ENCODE assay signal across 18 mouse cellular contexts in genomic region chr5:30106756-30107155, GRCm38 (mm10). TPM values are rescaled to one million over a fixed set of nuclear protein-coding genes. Genes with fewer than 3 reads are reported as not detected.
DNase-seq lines count a peak whose midpoint lies in the region; ATAC-seq lines count a peak whose summit lies in the region.
"Had no signal": no experiment of that assay in that cellular context is flagged by ENCODE, and none has a peak within 500 bp of the region (broad histone marks: within the 10 kb centered on the region; RNA-seq: fewer than 3 reads in every experiment).

No protein-coding gene starts in this region.

- H3K4me3 ChIP-seq in forebrain, embryonic 16.5 days (replicated peaks; ENCODE audit: low read length) = peak overlapping the region; percentile 63
- peak overlapping the region; percentile 71 for H3K4me3 ChIP-seq in midbrain, embryonic 10.5 days
- no peak overlapping the region for H3K4me3 ChIP-seq in kidney, embryonic 16.5 days (ENCODE audit: low read length)
- H3K4me3 ChIP-seq: erythroblast, embryonic 14.5 days had no signal

- 0% methylated on average over 2 of the region's 2 CpGs for WGBS in forebrain, embryonic 16.5 days
- WGBS in midbrain, embryonic 10.5 days = 18% methylated on average over 2 of the region's 2 CpGs
- 20% methylated on average over 2 of the region's 2 CpGs for WGBS in kidney, embryonic 16.5 days

- peak overlapping the region; percentile 76 for H3K4me2 ChIP-seq in forebrain, embryonic 16.5 days (ENCODE audit: low read length)
- no peak overlapping the region for H3K4me2 ChIP-seq in kidney, embryonic 16.5 days (replicated peaks; ENCODE audit: low read depth, low read length)

- H3K4me1 ChIP-seq in forebrain, embryonic 16.5 days (replicated peaks; ENCODE audit: control insufficient read depth, insufficient read depth, low read length) = peaks cover 50% of the 10 kb centered on the region
- H3K4me1 ChIP-seq in midbrain, embryonic 10.5 days = peaks cover 73% of the 10 kb centered on the region
- peaks cover 49% of the 10 kb centered on the region for H3K4me1 ChIP-seq in kidney, embryonic 16.5 days (ENCODE audit: insufficient read depth, low read length)

- peak; percentile 19 for DNase-seq in right cerebral cortex, postnatal 10 days (ENCODE audit: low spot score in 2 of 2)
- DNase-seq in right cerebral cortex, adult 18-20 months = no peak
- DNase-seq in midbrain, embryonic 10.5 days (ENCODE audit: low spot score) = no peak
- DNase-seq in cerebellum, adult 18-20 months = no peak
- DNase-seq in layer of hippocampus, postnatal 14 days (ENCODE audit: low spot score in 2 of 2) = no peak
- DNase-seq: cerebellum, adult 11 months; kidney, adult 9 months; layer of hippocampus, postnatal 36 days; lung, postnatal 10 days had no signal

- peak overlapping the region; percentile 61 for H3K27ac ChIP-seq in forebrain, embryonic 16.5 days (ENCODE audit: low read length)
- H3K27ac ChIP-seq in midbrain, embryonic 10.5 days (replicated peaks) = peak overlapping the region; percentile 89
- H3K27ac ChIP-seq in kidney, embryonic 16.5 days (ENCODE audit: low read length) = no peak overlapping the region

- ATAC-seq in forebrain, embryonic 16.5 days = no peak
- no peak for ATAC-seq in kidney, embryonic 16.5 days (ENCODE audit: low FRiP score, low TSS enrichment)

- H3K9ac ChIP-seq in forebrain, embryonic 16.5 days (replicated peaks; ENCODE audit: low read depth, low read length) = peak overlapping the region; percentile 19; the same call in 1 of the 2 replicates
- H3K9ac ChIP-seq in kidney, embryonic 16.5 days (replicated peaks; ENCODE audit: low read length) = no peak overlapping the region

- no peaks in the 10 kb centered on the region for H3K9me3 ChIP-seq in forebrain, embryonic 16.5 days (ENCODE audit: control insufficient read depth, low read length)
- no peaks in the 10 kb centered on the region for H3K9me3 ChIP-seq in midbrain, embryonic 10.5 days (replicated peaks)
- H3K9me3 ChIP-seq in kidney, embryonic 16.5 days (ENCODE audit: low read length) = no peaks in the 10 kb centered on the region

- H3K27me3 ChIP-seq in forebrain, embryonic 16.5 days (replicated peaks; ENCODE audit: control insufficient read depth, insufficient read depth, low read length) = no peaks in the 10 kb centered on the region
- peaks cover 69% of the 10 kb centered on the region for H3K27me3 ChIP-seq in midbrain, embryonic 10.5 days (ENCODE audit: low read depth, poor library complexity, severe bottlenecking)
- peaks cover 39% of the 10 kb centered on the region for H3K27me3 ChIP-seq in kidney, embryonic 16.5 days (ENCODE audit: insufficient read depth, low read length)

- H3K36me3 ChIP-seq in forebrain, embryonic 16.5 days (ENCODE audit: control insufficient read depth, insufficient read depth) = no peaks in the 10 kb centered on the region
- no peaks in the 10 kb centered on the region for H3K36me3 ChIP-seq in midbrain, embryonic 10.5 days
- H3K36me3 ChIP-seq in kidney, embryonic 16.5 days (ENCODE audit: insufficient read depth, low read length) = no peaks in the 10 kb centered on the region

RNA-seq across cellular contexts. Expression of gene 3110082J24Rik, which starts 0.9 kb away (rescaled TPM):
- 2.8 TPM in 2 replicates for polyA plus RNA-seq in forebrain, embryonic 16.5 days (2015; fragmentation: Nextera tagmentation; extraction: Ambion mirVana)
- polyA plus RNA-seq in midbrain, embryonic 10.5 days (2016; fragmentation: Nextera tagmentation; extraction: Ambion mirVana) = 2.4 and 3.7 TPM in 2 replicates
- polyA plus RNA-seq in kidney, embryonic 16.5 days (2015; fragmentation: Nextera tagmentation; extraction: Ambion mirVana) = not detected in 2 replicates
- 1 to 10 TPM; 2.9 to 5.5 TPM for total RNA-seq in layer of hippocampus, postnatal 14 days (2021)
- total RNA-seq: adrenal gland, postnatal 4 days; CH12.LX; gastrocnemius, postnatal 4 days; liver, adult 2 months had no signal
- polyA plus RNA-seq: erythroblast, embryonic 14.5 days; heart, postnatal 0 days; liver, adult 2 months; stomach, embryonic 14.5 days had no signal

RNA-seq across cellular contexts. Expression of gene Garem2, which starts 1.8 kb away (rescaled TPM):
- 8.1 and 10.1 TPM in 2 replicates for polyA plus RNA-seq in forebrain, embryonic 16.5 days (2015; fragmentation: Nextera tagmentation; extraction: Ambion mirVana)
- 6.9 and 9.4 TPM in 2 replicates for polyA plus RNA-seq in midbrain, embryonic 10.5 days (2016; fragmentation: Nextera tagmentation; extraction: Ambion mirVana)
- polyA plus RNA-seq in kidney, embryonic 16.5 days (2015; fragmentation: Nextera tagmentation; extraction: Ambion mirVana) = 0.52 and 0.75 TPM in 2 replicates
- total RNA-seq in layer of hippocampus, postnatal 14 days (2021) = 10 to 100 TPM; 13.7 to 14.8 TPM
- total RNA-seq: liver, adult 2 months had no signal
- polyA plus RNA-seq: erythroblast, embryonic 14.5 days; liver, adult 2 months had no signal

RNA-seq across cellular contexts. Expression of gene Tyms, which starts 33.3 kb away (rescaled TPM):
- 84.3 and 95.4 TPM in 2 replicates for polyA plus RNA-seq in forebrain, embryonic 16.5 days (2015; fragmentation: Nextera tagmentation; extraction: Ambion mirVana)
- polyA plus RNA-seq in midbrain, embryonic 10.5 days (2016; fragmentation: Nextera tagmentation; extraction: Ambion mirVana) = 294 and 321 TPM in 2 replicates
- 282 and 287 TPM in 2 replicates for polyA plus RNA-seq in kidney, embryonic 16.5 days (2015; fragmentation: Nextera tagmentation; extraction: Ambion mirVana)
- total RNA-seq in layer of hippocampus, postnatal 14 days (2021) = 1 to 10 TPM; 7.1 to 7.9 TPM

RNA-seq across cellular contexts. Expression of gene Hadha, which starts 48.2 kb away (rescaled TPM):
- polyA plus RNA-seq in forebrain, embryonic 16.5 days (2015; fragmentation: Nextera tagmentation; extraction: Ambion mirVana) = 76.0 and 80.7 TPM in 2 replicates
- 101 and 115 TPM in 2 replicates for polyA plus RNA-seq in midbrain, embryonic 10.5 days (2016; fragmentation: Nextera tagmentation; extraction: Ambion mirVana)
- 170 and 179 TPM in 2 replicates for polyA plus RNA-seq in kidney, embryonic 16.5 days (2015; fragmentation: Nextera tagmentation; extraction: Ambion mirVana)
- total RNA-seq in layer of hippocampus, postnatal 14 days (2021) = 10 to 100 TPM; 78.4 to 95.1 TPM

RNA-seq across cellular contexts. Expression of gene Hadhb, which starts 48.3 kb away (rescaled TPM):
- polyA plus RNA-seq in forebrain, embryonic 16.5 days (2015; fragmentation: Nextera tagmentation; extraction: Ambion mirVana) = 66.5 and 72.0 TPM in 2 replicates
- polyA plus RNA-seq in midbrain, embryonic 10.5 days (2016; fragmentation: Nextera tagmentation; extraction: Ambion mirVana) = 104 and 106 TPM in 2 replicates
- 169 and 194 TPM in 2 replicates for polyA plus RNA-seq in kidney, embryonic 16.5 days (2015; fragmentation: Nextera tagmentation; extraction: Ambion mirVana)
- 10 to 100 TPM; 80.1 to 81.8 TPM for total RNA-seq in layer of hippocampus, postnatal 14 days (2021)

Comparison
In these comparisons a context has a peak if more than half of its experiments do, and no peak if none do; other contexts are left out.
1. DNase-seq: peak in right cerebral cortex, postnatal 10 days (2 of 2); none in right cerebral cortex, adult 18-20 months (single experiment), midbrain, embryonic 10.5 days (single experiment), cerebellum, adult 18-20 months (0 of 2) and layer of hippocampus, postnatal 14 days (0 of 2).